Mouse (Mus musculus) MN1 (cell line): ENCODE data around the gene Abhd6.
"Not testable (repeated sequence)": the region's sequence is repeated elsewhere in the genome, so short reads cannot be mapped to it uniquely, and the experiment has no call there.

ENCODE experiments used
- DNase-seq: peaks from one replicate; pipeline ENCODE4 v3.0.0-alpha.2; 2016; ENCODE audit warnings: low spot score

Abhd6 gene

DNA sequence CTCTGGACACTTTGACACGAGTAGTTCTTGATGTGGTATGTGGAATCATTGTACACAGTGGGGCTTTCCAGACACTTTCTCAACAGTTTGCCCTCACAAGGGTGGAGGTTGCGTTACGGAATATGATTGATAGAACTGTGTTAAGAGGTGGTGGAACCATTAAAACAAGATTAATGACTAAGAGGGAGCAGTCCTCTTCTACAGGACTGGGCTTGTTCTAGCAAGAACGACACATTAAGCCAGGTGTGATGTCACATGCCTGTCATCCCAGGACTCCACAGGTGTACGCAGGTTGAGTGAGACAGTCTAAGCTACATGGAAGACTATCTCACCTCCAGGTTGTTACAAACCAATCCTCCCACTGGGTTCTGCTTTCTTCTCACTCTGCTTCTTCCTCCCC, 3.3 kb upstream of the Abhd6 start:
- no peak for DNase-seq

DNA sequence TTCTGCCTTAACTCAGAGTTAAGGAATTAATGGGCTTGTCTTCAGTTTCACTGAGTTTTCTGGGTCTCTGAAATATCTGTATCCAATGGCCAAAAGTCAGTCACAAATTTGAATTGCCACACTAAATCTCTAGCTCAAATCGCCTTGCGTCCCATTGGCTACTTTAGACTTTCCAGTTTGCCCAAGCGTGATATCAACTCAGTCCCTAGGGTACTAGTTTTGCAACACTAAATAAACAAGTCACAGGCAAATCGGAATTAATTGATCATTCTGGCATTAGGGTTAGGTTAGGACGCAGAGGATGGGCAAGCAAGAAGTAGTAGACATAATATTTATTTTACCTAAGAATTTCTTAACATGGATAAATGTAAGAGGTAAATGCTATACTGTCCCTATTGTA, 2.5 kb upstream of the Abhd6 start:
- no peak for DNase-seq

DNA sequence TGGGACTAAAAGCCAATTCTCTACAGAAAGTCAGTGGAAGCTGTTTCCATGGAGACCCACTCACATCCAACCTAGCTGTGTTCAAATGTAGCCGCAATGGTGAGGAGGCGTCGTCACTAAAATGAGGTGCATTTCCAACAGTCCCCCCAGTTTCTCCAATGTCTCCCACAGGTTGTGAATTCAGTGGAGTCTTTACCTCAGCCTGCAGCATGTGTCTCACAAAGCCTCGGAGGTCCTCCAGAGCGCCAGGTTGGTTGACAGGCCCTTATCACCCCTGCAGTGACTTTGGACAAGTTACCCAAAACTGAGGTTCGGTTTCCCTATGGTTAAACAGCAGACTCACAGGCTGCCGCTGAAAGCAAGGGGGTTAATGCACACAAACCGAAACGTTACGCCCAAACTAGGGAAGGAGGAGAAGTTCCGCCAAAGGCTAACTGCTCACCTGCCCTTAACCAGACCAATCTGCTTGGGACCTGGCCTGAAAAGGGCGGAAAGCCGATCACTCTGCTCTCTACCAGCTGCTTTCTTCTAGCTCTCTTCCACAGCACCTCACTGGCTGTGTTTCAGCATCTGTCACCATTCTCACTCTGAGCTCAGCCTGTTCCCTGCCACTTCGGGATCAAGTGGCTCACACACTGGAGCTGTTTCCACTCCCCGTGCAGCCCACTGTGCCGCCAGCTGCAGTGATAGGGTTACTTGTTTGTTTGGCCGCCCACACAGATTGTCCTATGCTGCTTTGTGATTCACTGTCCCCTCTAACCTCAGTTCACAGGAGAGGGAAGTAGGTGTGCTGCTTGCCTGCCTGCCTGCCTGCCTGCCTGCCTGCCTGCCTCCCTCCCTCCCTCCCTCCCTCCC, 1.6 kb upstream of the Abhd6 start:
- no peak for DNase-seq

DNA sequence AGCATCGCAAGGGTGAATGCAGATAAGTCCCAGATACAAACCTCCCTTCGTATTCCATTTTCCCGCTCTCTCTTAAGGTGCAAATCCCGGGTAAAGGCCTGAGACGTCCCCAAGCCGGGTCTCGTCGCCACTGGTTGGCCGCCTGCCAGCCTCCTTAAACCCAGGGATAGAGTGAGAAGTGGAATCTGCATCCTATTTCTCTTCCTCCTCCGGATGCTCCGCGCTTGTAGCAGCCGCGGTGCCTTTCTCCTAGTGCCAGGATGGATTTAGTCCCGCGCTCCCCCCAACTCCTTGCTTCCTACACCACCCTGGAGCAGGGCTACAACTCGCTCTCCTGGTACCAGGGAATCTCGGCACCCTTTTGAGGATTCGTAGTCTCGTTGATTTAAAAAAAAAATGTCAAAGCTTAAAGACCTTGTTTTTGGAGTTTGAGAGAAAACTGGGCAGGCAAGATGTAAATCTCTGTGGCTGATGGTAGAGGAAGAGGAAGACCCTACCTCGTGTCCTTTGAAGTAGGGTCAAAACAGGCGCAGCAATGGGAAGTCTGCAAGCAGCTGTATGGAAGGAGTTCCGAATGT, 480 bp downstream of the Abhd6 start:
- DNase-seq = peak; percentile 67

DNA sequence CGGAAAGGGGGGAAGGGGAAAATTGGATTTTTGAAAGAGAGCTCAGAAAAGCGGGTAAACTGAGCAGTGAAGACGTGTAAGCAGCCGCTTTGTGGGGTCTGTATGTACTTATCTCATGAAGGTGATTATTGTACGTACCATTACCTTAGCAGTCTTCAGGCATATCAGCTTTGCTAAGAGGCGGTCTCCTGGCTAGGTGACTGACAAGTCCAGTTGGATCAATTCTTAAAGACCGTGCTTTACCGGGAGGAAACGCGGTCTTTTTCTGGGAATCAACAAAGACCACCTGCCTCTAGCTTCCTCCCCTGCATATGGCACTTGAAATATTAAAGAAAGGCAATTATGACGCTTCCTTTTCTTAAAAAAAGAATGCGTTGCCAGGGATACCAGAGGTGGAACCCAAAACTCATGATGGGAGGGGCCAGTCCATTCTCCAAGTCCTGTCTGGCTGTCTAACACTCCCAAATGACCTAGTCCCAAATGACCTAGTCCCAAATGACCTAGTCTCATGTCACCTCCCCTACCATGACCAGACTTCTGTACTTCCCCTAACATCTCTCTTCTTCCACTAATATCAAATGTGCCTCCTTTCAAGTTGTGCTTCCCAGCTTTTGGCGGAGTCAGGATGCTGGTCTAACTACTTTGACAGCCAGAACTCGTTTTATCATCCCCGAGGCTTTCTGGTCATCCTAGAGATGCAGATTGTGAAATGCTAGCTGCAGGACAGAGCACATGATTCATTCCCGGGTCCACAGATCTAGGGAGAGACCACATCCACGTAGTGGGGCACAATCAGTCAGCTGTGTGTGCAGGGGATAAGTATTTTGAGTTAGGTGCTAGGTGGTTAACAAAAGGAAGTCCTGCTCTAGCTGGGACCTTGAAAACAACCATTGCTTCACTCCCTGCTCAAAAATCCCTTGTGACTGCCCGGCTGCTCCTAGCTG, 1.3 kb downstream of the Abhd6 start:
- DNase-seq = no peak

DNA sequence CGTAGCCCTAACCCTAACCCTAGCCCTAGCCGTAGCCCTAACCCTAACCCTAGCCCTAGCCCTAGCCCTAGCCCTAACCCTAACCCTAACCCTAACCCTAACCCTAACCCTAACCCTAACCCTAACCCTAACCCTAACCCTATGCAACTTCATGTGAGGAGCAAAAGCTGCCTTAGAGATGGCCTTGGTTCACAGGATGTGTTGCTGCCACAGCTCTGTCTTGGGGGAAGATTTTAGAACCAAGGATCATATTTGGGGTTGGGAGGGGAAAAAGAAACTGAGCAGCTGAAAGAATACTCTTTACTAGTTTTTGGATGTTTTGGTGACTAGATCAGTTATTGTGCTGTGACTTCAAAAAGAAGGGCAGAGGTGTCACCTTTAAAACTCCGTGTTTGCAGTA, 3.4 kb downstream of the Abhd6 start:
- not testable (repeated sequence) for DNase-seq

DNA sequence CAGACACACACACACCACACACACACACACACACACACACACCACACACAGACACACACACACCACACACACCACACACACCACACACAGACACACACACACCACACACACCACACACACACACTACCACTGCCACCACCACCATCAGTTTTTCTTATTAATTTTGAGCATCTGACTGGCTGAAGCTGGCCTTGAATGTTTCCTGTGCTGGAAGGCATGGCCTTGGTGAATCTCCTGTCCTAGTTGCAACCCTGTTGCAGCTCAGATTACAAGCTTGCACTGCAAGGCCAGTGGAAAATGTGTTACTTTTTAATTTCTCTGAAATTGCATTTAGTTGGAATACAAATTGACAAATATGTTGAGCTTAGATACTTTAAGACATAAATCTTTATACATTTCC, 4.4 kb downstream of the Abhd6 start:
- no peak for DNase-seq

DNA sequence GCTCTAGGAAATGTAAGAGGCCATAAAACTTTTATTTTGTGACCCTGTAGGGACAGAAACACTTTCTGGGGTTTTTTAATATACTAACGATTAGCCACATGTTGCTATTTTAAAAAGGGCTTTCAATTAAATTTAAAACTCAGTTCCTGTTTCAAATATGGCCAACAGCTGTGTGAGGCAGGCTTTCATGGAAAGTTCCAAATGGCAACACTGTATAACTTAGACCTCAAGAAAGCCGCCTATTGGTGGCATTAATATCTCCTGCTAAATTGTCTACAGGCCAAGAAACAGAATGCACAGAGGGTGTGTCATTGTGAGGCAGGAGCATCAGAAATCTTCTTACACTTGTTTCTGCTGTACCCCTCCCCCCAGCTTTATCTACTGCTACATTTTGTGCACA, 4.8 kb downstream of the Abhd6 start:
- no peak for DNase-seq

DNA sequence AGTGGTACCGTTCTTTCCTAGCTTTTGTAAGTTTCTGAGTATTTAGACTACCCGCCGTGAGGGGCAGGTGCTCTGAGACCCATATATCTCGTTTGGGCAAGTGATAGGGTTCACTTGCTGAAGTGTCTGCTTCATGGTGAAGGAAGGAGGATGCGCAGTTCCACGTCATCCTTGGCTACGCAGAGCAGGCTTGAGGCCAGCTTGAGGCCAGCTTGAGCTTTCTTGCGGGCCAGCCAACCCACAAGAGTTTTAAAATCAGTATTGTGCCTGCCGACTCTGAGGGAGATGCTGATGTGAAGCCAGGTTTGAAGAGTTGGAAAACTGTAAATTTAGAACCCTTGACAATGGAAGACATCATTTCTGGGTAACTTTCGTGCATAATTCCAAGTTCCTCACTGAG, 5.2 kb downstream of the Abhd6 start:
- no peak for DNase-seq

DNA sequence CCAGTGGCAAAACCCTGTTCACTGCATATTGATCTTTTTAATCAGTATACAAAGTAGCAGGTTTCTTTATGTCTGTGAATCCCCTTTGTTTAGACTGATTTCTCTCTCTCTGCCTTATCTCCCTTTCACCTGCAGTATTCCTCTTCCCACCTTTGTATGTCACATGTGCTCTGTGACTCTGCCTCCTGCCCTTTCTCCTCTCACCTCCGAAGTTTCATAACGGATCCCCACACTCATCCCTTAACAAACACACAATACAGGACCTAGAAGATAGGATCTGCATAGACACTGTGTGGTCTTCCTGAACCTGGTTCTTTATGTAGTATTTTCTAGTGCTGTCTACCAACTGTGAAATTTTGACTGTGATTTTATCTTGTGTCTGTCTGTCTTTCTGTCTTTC, 8.6 kb downstream of the Abhd6 start:
- no peak for DNase-seq

DNA sequence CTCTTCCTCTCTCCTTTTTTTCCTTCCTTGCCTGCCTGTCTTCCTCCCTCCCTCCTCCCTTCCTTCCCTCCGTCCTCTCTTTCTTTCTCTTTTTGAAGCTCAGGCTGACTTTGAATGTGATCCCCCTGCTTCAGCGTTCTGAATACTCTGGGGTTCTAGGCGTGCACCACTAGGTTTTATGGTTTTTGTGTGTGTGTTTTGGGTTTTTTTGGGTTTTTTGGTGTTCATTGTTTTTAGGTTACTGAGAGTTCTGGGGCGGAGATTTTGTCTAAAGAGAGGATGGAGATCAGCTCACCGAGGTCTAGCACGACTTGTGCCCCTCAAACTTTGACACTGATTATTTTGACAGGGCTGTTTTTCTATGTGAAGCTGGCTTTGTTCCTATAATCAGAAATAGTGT, 9.2 kb downstream of the Abhd6 start:
- no peak for DNase-seq

DNA sequence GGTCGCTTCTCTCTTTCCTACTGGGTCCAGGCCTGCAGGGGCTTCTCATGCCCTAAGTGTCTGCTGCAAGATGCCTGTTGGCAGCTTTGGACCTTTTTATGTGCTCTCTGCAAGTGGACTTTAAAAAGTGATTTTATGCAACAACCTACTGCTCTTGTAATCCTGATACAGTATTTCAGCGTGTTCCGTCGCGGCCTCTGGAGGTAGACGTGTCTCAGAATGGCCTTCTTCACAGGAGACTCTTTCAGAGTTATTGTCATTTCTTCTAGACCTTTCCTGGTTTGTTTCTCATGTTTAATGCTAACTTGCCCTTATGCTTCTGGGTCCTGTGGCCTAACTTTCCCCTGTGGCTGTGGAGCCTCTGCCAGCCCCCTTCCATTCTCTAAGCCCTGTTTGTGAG, 13.1 kb downstream of the Abhd6 start:
- no peak for DNase-seq

DNA sequence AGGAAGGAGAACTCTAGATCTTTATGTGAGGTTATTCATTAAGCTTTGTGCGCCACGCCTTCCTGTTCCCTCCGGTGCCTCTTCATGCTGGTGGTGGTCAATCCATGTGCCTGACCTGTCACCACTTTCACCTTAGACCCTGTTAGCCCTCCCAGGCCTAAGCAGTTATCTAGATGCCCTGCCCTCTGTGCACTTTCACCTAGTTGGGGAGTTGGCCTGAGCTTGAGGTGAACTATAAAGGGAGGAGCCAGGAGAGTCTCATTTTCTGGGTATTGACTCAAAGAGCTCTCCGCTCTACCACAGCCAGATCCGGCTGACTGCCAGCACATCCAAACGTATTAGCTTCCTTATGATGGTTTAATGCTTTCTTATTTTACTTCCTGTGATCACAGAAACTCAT, 13.6 kb downstream of the Abhd6 start:
- no peak for DNase-seq

DNA sequence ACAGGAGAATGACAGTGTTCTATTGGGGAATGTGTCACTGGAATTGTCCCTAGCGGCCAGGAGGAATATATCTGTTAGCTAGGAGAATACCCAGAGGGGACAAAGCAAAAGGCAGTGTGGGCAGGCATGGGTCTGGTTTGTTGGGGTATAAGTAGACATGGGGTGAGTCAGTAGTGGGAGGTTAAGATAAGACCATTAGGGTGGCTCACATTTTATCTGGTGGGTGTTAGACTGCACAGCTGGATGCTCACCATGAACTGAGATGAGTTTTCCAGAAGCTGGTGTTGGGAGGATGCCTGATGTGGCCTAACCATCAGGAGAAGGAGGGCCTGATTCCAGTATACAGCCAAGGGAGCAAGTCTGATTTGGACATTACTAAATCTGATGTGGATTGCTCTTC, 14.2 kb downstream of the Abhd6 start:
- no peak for DNase-seq

DNA sequence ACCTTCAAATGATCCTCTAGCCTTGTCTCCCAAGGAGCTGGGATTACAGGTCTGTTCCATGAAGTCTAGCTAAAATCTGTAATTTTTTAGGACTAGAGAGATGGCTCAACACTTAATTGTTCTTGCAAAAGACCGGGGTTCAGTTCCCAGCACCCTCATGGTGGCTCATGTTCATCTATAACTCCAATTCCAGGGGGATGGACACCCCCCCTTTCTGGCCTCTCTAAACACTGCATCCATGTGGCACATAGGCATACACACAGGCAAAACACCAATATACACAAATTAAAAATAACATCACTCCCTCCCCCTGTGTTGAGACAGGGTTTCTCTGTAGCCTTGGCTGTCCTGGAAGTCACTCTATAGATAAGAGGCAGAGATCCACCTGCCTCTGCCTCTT, 17.3 kb downstream of the Abhd6 start:
- no peak for DNase-seq

DNA sequence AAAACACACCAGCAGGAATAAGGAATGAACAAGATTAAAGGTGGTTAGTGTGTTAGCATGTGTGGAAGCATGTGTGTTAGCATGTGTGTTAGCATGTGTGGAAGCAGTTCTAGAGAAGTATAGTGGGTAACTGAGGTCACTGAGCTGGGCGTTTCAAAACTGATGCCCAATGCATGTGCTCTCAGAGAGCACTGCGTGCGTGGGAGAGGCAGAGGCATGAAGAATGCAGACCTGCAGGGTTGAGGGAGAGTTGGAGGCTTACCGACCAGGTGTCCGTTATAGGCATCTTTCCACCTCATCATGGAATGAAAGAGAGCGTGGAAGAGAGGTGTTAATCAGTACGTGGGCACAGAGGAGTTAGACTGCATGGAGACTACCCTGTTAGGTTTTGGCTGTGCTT, 17.8 kb downstream of the Abhd6 start:
- no peak for DNase-seq

DNA sequence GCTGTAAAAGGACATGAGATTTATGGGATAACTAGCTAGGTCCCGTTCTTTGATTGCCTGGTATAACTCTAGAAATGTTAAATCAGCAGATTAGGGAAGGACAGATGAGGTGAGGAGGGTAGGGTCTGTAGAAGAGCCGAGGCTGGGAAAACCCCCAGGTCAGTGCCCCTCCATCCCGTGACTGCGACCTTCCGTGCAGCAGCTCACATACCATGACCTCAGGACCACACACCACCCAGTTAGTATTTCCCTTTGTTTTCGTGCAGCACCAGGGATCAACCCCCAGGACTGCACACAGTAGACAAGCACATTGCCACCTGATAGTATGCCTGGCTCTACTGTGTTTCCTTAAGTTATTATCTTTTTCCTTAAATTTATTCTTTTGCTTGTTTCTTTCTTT, 21.8 kb downstream of the Abhd6 start:
- DNase-seq = no peak

DNA sequence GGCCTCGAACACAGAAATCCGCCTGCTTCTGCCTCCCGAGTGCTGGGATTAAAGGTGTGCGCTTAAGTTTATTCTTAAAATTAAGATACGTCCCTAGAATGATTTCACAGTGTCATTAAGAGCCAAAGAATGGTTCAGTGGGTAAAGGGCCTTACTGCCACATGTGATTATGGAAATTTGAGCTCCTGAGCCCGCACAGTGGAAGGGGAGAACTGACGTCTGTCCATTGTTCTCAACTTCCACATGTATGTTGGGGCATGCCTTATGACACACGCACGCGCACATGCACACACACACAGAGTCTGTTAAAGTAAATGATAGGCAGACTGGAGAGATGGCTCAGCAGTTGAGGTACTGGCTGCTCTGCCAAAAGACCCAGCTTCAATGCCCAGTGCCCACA, 22.2 kb downstream of the Abhd6 start:
- DNase-seq = no peak

DNA sequence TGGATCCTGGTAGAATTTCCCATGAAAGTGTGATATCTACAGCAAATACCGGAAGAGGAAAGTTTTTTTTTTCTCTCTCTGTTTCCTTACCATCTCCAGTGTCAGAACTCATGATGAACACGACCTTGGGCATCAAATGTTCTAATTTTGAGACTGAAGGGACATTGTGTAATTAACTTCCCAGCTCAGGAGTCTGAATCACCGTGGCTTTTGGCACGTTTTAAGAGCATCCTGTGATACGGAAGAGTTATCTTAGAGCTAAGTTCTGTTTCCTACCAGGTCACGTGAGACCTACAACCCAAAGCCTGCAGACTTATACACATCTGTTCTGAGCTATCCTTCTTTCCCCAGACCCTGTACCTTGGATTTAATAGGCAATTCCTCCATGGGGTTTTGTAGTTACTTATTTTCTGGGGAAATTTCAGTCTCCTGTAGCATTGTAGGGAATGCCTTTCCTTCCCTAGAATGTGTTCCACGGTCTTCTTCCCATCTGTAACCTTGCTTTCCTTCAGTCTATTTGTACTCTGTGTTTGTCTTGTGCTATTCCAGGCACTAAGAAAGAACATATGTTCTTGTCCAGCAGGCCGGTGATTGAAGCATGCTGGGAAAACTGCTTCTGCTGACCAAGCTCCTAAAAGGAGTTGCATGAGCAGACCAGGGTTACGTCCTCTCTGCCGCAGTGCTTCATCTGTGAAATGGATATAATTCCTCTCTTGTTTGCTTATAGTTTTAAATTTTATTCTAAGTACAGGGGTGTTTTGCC, 24.2 kb downstream of the Abhd6 start:
- DNase-seq = no peak

DNA sequence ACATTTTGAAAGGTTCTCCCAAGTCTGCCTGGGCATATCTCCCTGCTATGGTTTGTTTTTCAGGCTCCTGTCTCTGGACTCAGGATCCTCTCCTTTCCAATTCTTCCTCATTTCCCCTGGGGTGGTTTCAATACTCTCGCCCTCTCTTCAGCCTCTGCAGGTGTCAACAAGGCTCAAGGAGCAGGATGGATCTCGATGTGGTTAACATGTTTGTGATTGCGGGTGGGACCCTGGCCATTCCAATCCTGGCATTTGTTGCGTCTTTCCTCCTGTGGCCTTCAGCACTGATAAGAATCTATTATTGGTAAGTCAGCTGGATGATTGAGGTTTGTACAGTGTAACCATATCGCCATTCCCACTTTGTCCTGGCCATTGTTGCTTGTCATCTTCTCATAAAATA, 25.4 kb downstream of the Abhd6 start:
- no peak for DNase-seq

DNA sequence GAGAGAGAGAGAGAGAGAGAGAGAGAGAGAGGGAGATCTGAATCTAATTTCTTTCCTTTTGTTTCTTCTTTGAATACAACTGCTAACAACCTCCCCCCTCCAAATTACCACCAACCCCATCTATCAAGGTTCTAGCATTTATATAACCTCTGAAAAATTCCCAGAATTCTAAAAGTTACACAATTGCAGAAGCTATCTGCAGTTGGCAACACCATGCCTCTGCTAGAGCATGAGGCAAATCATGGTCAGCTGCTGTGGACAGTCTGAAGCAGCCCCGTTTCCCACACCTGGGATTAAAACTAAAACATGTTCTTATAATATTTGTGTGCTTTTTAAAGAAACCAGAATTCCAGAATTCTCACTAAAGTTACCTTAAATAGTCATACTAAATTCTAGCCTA, 27.1 kb downstream of the Abhd6 start:
- no peak for DNase-seq

DNA sequence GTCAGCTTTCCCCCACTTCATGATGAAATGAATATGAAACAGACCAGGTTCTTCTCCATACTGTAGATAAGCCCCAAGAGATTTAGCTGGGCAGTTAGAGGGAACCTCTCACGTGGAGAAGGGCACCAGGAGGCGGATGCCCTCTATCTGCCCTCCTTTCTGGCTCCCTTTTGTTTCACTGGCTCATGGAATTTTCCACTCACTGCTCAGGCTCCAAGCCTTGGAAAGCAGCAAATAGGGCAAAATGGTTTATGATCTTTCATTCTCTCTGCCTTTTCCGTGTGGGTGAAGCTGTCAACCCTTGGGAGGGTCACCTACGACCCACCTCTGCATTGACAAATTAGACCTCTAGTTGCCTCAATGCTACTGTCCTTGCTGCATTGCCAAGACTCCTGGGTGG, 27.8 kb downstream of the Abhd6 start:
- DNase-seq = peak; percentile 33
